Mouse (Mus musculus): ENCODE measurements around the gene Pias4.
"Not testable (repeated sequence)": the region's sequence is repeated elsewhere in the genome, so short reads cannot be mapped to it uniquely, and the experiment has no call there.

Pias4 gene

DNA sequence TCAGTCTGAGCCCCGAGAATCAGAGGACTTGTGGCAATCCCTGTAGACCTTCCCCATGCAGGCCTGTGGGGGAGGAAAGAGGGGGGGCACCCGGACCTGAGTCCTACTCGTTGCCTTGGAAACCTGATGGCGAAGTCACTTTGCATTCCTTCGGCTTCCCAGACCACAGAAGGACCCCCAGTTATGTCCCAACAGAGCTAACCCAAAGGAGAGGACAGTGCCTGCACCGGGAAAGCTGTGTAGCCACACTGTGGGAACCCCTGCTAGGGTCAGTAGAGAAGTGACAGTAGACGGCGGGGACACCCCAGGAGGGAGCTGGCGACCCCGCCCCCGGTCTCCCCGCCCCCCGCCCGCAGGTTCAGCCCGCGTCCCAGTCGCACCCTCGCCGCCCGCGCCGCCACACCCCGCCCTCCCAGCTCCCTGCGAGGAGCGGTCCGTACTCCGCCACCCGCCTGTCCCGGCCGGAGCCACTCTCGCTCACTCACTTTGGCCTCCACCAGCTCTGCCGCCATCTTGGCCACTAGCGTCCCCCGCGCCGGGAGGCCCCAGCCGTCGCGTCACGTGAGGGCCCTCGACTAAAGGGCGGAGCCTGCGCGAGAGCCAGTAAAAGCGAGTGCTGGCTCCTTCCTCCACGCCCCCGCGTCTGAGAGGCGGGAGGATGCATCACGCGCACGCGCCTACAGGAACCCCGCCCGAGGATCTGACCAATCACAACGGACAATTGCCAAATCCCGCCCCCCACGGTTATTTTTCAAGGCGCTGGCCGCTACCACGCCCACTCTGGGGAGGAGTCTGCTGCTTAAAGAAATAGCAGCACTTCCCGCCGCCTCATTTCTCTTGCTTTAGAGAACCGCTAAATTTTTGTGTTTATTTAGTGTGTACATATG is at the start of gene Pias4:
TSS of gene Pias4 (minus strand) at position 724 of the 887 bp plus-strand sequence.
- in situ Hi-C loops (cut with MboI, MseI) = no loop called here

DNA sequence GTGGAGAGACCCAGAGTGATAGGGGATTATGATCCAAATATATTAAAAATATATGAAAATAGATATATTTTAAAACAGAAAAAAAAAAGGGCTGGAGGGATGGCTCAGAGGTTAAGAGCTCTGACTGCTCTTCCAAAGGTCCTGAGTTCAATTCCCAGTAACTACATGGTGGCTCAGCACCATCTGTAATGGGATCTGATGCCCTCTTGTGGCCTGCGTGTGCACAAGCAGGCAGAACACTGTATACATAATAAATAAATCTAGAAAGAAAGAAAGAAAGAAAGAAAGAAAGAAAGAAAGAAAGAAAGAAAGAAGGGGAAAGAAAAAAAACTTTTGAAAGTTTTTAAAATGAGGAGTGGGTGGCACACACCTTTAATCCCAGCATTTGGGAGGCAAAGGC is 49.5 kb upstream of the Pias4 start:
- in situ Hi-C loops (cut with MboI, MseI) = not testable (repeated sequence)

DNA sequence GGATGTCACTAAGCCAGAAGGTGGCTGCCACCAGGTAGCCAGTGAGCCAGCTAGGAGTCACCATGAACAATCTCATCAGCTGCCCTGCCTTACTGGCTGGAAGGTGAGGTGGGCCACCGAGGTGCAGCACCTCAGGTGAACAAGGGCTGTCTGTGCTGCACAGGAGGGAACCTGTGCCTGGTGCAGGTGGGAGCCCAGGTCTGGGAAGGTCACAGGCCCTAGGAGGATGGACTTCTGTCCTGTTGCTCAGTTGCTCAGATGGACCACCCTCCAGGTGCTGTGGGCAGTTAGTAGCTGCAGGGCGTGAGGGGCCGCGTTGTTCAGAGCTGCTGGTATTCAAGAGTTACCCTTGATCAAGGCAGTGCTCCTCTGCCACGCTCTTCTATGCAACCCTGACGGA is 49.1 kb upstream of the Pias4 start:
- in situ Hi-C loops (cut with MboI, MseI) = no loop called here

DNA sequence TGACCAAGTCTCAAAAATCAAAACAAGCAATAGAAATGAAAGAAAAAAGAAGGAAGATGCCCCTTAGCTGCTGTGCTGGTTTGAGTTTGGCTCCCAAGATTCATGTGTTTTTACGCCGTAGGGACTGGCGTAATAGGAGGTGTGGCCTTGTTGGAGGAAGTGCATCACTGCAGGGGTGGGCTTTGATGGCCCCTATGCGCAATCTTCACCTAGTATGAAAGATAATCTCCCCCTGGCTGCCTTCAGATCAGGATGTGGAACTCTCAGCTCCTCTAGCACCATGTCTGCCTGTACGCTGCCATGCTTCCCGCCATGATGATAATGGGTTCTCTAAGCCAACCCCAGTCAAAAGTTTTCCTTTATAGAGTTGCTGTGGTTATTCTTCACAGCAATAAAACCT is 48.5 kb upstream of the Pias4 start:
- in situ Hi-C loops (cut with MboI, MseI) = no loop called here

DNA sequence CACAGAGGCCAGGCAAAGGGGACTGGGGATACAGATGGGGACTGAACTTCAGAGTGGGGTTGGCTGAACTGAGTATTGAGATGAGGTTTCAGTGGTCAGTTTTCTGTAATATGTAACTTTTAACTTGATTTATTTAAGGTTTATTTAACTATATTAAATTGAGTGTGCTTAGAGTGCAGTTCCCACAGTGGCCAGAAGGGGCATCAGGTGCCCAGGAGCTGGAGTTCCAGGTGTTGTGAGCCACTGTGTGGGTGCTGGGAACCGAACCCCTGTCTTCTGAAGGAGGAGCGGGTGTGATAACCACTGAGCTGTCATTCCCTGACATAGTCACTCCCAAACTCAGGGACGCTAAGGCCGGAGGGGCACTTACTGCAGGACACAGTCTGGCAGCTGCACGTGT is 42.4 kb upstream of the Pias4 start:
- in situ Hi-C loops (cut with MboI, MseI) = no loop called here

DNA sequence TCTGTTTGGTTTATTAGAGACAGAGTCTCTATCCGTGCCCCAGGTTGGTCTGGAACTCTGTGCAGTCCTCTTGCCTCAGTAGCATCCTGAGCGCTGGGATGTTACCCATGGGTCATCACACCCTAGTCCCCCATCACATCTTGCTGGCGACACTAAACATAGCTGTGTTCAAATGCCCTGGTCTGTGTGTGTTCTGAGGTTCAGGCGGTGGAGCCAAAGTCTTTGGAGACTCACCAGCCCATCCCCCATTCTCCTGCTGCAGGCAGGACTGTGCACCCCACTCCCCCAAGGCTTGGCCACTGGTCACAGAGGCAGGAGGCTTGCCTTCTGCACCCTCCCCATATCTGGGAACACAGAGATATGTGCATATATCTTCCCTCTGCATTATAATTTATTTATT is 36.4 kb upstream of the Pias4 start:
- in situ Hi-C loops (cut with MboI, MseI) = no loop called here

DNA sequence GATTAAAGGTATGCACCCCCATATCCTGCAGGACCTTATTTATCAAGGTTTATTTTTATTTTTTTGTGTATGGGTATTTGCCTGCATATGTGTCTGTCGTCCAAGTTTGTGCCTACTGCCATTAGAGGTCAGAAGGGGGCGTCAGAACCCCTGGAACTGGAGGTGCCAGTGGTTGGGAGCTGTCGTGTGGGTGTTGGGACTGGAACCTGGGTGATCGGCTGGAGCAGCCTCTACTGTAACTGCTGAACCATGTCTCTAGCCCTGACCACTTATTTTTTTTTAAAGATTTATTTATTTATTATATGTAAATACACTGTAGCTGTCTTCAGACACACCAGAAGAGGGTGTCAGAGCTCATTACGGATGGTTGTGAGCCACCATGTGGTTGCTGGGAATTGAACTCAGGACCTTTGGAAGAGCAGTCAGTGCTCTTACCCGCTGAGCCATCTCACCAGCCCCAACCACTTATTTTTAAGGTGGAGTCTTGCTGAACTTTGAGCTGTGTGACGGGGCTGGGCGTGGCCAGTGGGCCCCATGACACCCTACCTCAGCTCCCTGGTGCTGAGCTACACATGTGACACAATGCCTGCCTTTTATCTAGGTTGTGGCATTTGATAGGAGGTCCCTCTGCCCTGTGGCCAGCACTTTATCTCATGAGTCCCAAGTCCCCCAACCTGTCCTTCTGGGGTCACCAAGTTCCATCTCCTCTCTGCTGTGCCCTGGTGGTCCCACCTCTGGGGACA is 35.4 kb upstream of the Pias4 start:
- in situ Hi-C loops (cut with MboI, MseI) = no loop called here

DNA sequence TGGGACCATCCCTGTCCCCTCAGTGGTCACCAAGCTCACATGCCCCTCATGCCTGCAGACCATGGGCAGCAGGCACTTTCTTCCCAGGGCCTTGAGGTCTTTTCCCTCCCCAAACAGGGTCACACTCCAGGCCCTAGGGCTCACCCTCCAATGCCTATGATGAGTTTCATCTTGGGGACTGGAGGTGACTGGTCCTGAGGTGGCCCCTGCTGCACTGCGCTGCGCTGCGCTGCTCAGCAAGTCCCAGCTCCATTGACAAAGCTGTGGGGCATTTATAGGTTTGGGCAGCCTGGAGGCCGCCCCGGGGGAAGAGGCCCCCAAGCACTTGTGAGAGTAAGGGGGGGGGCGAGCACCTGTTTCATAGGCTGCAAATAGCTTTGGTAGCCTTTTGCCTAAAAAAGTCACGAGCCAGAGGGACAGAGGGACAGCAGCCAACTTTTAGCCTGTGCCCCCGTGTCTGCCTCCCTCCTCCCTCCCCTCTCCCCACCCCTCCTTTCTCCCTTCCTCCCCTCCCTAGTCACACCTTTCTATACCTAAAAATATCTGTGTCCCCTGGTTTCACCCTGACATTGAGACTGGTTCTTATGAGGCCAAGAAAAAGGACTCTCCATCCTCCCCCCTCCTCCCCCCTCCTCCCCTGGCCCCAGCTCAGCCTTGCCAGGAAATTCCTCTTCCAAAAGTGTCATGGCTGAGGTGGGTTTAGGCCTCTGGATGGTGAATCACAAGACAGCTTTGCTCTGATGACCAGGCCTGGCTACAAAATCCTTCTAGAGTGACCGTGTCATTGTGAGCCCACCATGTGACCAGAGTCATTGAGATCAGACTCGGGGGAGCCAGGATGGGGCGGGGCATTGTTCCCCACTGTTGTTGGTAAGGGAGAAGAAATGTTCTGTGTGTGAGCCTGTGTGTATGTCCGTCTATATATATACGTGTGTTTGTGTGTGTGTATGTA is 34.4 kb upstream of the Pias4 start, which contains the start of gene Nmrk2:
TSS of gene Nmrk2 (minus strand) at position 245 of the 952 bp plus-strand sequence.
- in situ Hi-C loops (cut with MboI, MseI) = no loop called here

DNA sequence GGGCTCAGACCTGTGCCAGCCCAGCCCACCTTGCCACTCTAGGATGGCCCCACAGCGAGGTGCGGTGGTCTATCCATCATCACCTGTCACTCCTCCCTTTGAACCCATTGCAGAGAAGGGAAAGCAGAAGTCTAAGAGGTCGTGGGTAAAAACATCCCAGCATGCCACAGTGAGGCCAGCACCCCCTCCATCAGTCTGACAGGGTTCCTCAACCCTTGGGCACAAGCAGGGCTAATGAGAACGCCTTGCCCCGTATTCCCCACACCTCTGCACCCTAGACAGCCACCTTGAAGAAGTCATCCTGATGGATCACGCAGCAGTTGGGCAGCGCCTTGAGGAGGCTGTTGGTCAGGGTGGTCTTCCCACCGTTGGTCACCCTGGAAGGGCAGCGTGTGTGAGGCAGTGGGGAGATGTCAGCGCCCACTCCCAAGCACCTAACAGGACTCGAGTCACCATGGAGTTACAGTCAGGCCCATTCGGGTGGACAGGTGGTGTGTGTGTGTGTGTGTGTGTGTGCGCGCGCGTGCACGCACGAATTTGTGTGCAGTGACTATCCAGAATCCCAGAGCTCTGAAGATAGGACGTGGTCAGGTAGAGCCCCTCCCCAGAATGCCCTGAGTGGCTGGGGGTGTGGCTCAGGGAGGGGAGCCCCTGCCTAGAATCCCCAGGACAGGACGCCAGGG is 33.0 kb upstream of the Pias4 start:
- in situ Hi-C loops (cut with MboI, MseI) = no loop called here

DNA sequence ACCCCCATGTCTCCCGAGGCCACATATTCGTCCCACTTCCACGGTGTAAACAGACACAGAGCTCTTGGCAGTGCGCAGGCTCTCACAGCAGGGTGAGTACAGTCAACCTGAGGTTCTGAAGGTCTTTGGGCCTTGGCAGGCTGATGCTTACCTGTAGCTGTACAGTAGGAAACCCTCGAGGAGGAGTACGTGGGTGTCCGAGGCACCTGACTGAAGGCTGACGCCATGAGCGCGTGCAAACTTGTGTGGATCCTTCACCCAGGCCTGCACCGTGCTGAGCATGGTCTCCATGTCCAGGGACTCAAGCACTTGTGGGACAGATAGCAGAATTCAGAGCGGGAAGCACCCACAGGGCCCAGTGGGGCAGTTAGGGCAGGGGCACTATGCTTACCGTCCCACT is 32.4 kb upstream of the Pias4 start:
- in situ Hi-C loops (cut with MboI, MseI) = no loop called here

DNA sequence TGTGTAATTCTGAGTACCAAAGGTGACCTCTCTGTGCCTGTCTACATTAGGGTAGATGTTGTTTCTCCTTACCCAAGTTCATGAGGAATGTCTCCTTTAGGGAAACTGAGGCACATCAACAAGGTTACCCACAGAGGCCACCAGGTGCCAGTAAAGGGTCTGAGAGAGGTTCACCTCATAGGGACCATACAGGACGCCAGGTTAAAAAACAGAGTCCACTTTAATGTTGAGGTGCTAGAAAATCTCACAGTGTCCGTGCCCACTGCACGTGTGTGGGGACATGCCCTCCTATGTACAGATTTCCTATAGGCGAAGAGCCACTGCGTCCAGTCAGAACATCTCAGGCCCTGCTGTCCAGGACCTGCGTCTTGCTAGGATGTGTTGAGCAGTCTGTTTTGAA is 31.3 kb upstream of the Pias4 start:
- in situ Hi-C loops (cut with MboI, MseI) = no loop called here

DNA sequence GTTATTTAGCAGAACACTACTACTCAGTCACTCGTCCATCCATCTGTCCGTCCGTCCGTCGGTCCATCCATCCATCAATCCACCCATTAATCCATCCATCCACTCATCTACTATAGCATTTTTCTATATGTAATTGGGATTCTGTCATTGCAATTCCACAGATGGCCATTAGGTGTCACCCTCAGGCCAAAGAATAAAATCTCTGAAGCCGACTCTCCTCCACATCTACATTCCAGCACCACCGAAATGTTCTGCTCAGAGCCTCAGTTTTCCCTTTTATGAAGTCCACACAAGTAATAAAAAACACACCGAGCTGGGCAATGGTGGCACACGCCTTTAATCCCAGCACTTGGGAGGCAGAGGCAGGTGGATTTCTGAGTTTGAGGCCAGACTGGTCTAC is 30.5 kb upstream of the Pias4 start:
- in situ Hi-C loops (cut with MboI, MseI) = no loop called here

DNA sequence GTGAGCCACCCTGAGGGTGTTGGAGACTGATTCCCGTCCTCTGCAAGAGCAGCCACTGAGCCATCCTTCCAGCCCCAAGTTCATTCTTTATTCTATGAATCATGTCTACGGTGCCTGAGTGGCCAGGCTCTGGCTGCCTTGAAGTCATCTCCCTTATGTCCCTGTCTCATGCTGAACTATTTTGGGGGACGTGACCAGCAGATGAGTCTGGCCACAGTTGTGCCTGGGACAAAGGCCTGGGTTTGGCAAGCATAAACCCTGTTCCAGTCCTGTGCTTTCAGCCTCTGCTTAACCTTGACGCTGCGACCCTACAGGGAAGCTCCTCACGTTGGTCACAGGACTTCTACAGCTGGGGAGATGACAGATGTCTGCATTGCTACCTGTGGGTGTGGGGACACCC is 29.6 kb upstream of the Pias4 start:
- in situ Hi-C loops (cut with MboI, MseI) = no loop called here

DNA sequence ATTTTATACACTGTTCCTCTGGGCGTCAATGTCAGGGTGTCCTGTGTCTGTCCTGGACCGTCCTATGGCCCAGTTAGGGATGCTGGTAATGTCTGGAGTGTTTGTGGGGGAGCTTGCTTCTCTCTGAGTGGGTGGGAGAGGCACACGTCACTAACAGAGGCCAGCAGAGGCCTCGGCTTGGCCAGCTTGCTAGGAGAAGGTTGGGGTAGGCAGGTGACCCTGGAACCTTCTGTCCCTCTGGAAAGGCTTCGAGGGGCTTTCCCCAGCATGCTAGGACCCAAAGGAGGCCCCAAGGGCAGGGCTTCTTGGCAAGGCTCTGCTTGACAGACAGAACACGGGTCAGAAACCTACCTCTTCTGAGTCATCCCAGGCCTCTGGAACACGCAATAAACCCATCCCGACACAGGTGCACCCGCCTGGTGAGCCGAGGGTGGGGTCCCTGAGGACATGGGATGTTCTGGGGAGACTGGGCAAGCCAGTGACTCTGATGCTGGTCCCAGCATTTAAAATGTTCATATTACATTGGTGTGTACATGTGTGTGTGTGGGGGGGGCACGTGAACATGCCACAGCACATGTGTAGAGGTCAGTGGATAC is 28.8 kb upstream of the Pias4 start:
- in situ Hi-C loops (cut with MboI, MseI) = no loop called here

DNA sequence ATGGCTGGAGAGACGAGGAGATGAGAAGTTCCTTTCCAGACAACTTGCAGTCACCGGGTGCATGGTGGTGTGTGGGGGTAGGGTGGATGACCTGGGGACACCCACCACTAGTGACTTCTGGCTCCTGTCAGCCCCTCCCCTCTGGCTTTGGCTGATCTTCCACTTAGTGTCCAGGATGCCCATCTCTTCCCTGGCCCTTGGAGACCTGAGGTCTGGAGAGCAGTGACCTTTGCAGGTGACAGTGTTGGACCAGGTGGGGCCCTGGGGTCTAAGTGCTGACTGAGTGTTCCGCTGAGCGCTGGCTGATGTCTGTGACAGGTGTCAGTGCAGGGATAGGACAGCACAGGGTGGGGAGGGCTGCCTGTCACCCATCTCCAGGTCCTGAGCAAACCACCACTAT is 27.6 kb upstream of the Pias4 start:
- in situ Hi-C loops (cut with MboI, MseI) = no loop called here

DNA sequence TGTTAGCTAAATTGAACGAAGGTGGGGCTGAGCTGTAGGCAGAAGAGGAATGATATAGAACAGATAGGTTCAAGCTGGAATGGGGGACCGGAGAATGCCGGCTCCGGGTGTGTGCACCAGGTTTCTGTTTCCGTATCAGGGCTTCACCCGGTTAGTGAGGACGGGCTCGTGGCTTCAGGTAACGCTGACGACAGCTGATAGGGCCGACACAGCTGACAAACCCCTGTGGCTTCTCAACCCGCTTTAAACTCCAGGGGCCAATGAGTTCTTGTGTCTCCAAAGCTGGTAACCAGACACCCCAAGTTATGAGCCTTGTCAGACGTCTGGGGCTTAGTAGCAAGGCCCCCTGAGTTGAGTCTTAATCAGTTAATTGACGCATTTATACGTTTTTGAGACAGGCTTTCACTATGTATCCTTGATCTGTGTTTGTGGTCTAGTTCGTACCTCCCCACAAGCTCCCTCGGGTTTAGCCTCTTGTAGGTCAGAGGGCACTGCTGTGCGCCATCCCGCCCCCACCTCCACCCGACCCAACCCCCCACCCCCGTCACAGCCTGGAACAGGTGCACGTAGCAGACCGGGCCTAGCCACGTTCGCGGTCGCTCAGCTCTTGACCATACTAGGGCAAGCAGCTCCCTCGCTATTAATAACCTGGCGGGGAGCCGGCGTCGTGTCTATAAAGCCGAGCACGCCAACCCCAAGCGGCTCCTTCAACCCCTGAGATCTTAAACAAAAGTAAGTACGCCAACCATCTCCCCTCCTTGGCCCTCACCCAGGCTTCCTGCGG is 26.5 kb upstream of the Pias4 start:
- in situ Hi-C loops (cut with MboI, MseI) = no loop called here

DNA sequence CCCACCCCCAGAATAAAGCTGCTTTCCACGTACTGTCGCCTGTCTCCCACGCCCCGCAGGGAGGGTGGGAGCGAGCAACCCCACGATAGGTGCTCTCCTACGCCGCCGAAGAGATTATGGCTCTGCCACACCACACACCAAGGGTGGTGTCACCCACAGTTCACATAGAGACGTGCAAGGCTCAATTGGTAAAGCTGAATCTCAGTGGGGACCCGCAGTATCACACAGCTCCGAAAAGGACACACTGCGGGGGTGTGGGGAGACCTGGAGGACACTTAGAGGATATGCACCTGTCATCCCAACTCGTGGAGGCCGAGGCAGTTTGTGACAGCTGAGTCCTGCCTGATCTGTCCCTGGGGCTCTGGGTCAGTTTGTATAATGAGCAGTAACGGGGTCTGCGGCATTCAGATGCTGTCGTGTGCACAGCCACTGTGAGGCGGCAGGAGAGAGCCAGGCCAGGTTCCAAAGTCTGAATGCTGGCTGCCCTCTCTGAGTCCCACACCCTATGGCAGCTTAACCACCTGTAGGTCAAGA is 25.3 kb upstream of the Pias4 start:
- in situ Hi-C loops (cut with MboI, MseI) = no loop called here

DNA sequence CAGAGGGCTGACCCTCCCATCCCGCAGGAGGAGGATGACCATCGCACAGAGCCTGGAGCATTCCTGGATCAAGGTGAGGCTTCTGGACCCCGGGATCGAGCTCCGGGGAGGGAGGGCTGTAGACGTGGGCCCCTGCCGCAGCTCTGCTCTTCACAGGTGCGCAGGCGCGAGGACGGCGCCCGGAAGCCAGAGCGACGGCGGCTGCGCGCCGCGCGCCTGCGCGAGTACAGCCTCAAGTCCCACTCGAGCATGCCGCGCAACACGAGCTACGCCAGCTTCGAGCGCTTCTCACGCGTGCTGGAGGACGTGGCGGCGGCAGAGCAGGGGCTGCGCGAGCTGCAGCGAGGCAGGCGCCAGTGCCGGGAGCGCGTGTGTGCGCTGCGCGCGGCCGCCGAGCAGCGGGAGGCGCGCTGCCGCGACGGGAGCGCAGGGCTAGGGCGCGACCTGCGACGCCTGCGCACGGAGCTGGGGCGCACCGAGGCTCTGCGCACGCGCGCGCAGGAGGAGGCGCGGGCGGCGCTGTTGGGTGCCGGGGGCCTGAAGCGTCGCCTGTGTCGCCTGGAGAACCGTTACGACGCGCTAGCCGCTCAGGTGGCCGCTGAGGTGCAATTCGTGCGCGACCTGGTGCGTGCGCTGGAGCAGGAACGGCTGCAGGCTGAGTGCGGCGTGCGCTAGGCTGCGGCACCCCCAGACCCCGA is 24.7 kb upstream of the Pias4 start:
- in situ Hi-C loops (cut with MboI, MseI) = no loop called here

DNA sequence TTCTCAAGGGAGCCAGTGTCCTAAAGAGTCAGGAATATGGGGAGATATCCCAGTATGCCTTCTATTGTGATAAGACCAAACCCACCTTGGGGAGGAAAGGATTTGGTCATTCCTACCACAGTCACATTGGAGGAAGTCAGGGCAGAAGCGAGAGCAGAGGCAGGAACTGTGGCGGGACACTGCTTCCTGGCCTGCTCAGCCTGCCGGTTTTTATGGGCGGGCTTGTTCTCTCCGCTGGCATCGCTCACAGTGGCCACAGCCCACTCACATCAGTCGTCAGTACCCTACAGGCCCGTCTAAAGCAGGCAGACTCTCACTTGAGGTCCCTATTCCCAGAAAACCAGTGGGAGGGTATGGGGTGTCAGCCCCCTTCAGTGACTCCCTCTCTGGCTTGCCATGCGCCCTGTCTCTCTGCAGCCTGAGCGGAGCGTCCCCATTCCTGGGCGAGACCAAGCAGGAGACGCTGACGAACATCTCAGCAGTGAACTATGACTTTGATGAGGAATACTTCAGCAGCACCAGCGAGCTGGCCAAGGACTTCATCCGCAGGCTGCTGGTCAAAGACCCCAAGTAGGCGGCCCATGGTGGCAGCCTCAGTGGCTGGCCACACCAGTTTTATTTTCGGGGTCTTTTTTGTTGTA is 23.7 kb upstream of the Pias4 start:
- in situ Hi-C loops (cut with MboI, MseI) = no loop called here

All from T-helper 2 cell (primary cell).